7 mouse cellular contexts compared by ENCODE assay signal in the genomic region with DNA sequence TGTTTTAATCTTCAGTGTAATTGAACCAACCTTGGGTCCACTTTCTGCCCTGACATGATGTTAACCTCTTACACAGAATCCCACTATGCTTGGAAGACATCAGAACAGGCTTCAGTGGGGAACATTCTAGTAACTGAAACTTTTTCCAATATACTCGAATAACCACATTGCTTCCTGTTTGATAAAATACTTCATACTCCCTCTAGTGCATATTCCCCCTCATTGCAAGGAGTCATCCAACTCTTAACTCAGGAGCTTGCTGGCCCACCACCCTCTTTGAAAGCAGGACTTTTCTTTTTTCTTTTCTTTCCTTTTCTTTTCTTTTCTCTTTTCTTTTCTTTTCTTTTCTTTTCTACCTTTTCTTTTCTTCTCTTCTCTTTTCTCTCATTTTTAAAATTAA.
A peak's percentile ranks its signal among the peaks of the same experiment; 100 is the strongest.
DNase-seq lines count a peak whose midpoint lies in the region; ATAC-seq and TF ChIP-seq lines count a peak whose summit lies in the region.

No protein-coding gene starts in this region.

- H3K4me2 ChIP-seq in intestine, postnatal 0 days (replicated peaks; ENCODE audit: low read depth): no peak overlapping the region
- H3K4me2 ChIP-seq in intestine, embryonic 15.5 days (replicated peaks): no peak overlapping the region
- H3K4me2 ChIP-seq in neural tube, embryonic 14.5 days (ENCODE audit: low read depth, low read length): no peak overlapping the region

- WGBS in intestine, postnatal 0 days: 21% methylated on average over 1 of the region's 1 CpGs
- WGBS in intestine, embryonic 15.5 days: 18% methylated on average over 1 of the region's 1 CpGs
- 50% methylated on average over 1 of the region's 1 CpGs for WGBS in neural tube, embryonic 14.5 days
- WGBS in cerebellum, adult 2 months: 13% methylated on average over 1 of the region's 1 CpGs

- no peaks in the 10 kb centered on the region for H3K9me3 ChIP-seq in intestine, postnatal 0 days (ENCODE audit: control insufficient read depth)
- H3K9me3 ChIP-seq in intestine, embryonic 15.5 days: no peaks in the 10 kb centered on the region
- no peaks in the 10 kb centered on the region for H3K9me3 ChIP-seq in neural tube, embryonic 14.5 days (ENCODE audit: control insufficient read depth, low read length)

- H3K9ac ChIP-seq in intestine, postnatal 0 days (ENCODE audit: low read depth, low read length): no peak overlapping the region
- no peak overlapping the region for H3K9ac ChIP-seq in intestine, embryonic 15.5 days
- no peak overlapping the region for H3K9ac ChIP-seq in neural tube, embryonic 14.5 days (replicated peaks; ENCODE audit: low read depth, low read length)

- no peaks in the 10 kb centered on the region for H3K27me3 ChIP-seq in intestine, postnatal 0 days (replicated peaks; ENCODE audit: control insufficient read depth, insufficient read depth, low read length)
- H3K27me3 ChIP-seq in intestine, embryonic 15.5 days (replicated peaks): no peaks in the 10 kb centered on the region
- H3K27me3 ChIP-seq in neural tube, embryonic 14.5 days (ENCODE audit: control insufficient read depth, insufficient read depth, low read length): no peaks in the 10 kb centered on the region
- no peaks in the 10 kb centered on the region for H3K27me3 ChIP-seq in cerebellum, adult 2 months (ENCODE audit: control insufficient read depth, insufficient read depth, low read length)

- peak; percentile 58 for TF ChIP-seq CTCF in intestine, postnatal 0 days (IDR thresholded peaks at IDR 0.05; ENCODE audit: low read depth)
- no peak; the same call in 1 of the 2 replicates for TF ChIP-seq CTCF in cerebellum, adult 2 months (IDR thresholded peaks at IDR 0.05; ENCODE audit: borderline replicate concordance, insufficient read depth, low read depth, low read length)

- no peaks in the 10 kb centered on the region for H3K4me1 ChIP-seq in intestine, postnatal 0 days (replicated peaks; ENCODE audit: control insufficient read depth, insufficient read depth, low read length)
- H3K4me1 ChIP-seq in intestine, embryonic 15.5 days (replicated peaks): no peaks in the 10 kb centered on the region
- no peaks in the 10 kb centered on the region for H3K4me1 ChIP-seq in neural tube, embryonic 14.5 days (ENCODE audit: control insufficient read depth, insufficient read depth, low read length)
- no peaks in the 10 kb centered on the region for H3K4me1 ChIP-seq in cerebellum, adult 2 months (ENCODE audit: control insufficient read depth, insufficient read depth, low read length)

- DNase-seq in neural tube, embryonic 10.5 days (ENCODE audit: extremely low spot score, low spot score): no peak
- peak; percentile 55 for DNase-seq in embryo, embryonic 11 days
- DNase-seq in cerebellum, adult 2 months: no peak

- ATAC-seq in intestine, postnatal 0 days: no peak
- no peak for ATAC-seq in intestine, embryonic 15.5 days
- peak; percentile 56; the same call in 1 of the 2 replicates for ATAC-seq in neural tube, embryonic 14.5 days (ENCODE audit: low read depth)
- ATAC-seq in monocyte, adult 5-6 weeks (replicated peaks; ENCODE audit: insufficient number of reproducible peaks, low FRiP score, low TSS enrichment, poor library complexity, severe bottlenecking): no peak

- no peaks in the 10 kb centered on the region for H3K36me3 ChIP-seq in intestine, postnatal 0 days (ENCODE audit: control insufficient read depth, insufficient read depth)
- no peaks in the 10 kb centered on the region for H3K36me3 ChIP-seq in intestine, embryonic 15.5 days
- no peaks in the 10 kb centered on the region for H3K36me3 ChIP-seq in neural tube, embryonic 14.5 days (ENCODE audit: control insufficient read depth, insufficient read depth, low read length)

- H3K4me3 ChIP-seq in intestine, postnatal 0 days (ENCODE audit: low read depth, low read length): no peak overlapping the region
- no peak overlapping the region for H3K4me3 ChIP-seq in intestine, embryonic 15.5 days (replicated peaks)
- no peak overlapping the region for H3K4me3 ChIP-seq in neural tube, embryonic 14.5 days (ENCODE audit: low read depth, low read length)
- H3K4me3 ChIP-seq in cerebellum, adult 2 months (replicated peaks; ENCODE audit: insufficient read depth, low read depth, low read length): no peak overlapping the region

- no peak for TF ChIP-seq POLR2A in cerebellum, adult 2 months (IDR thresholded peaks at IDR 0.05; ENCODE audit: borderline replicate concordance, insufficient read depth, low read length)

- H3K27ac ChIP-seq in intestine, postnatal 0 days (ENCODE audit: low read depth, low read length): no peak overlapping the region
- no peak overlapping the region for H3K27ac ChIP-seq in intestine, embryonic 15.5 days
- no peak overlapping the region for H3K27ac ChIP-seq in neural tube, embryonic 14.5 days (ENCODE audit: low read depth, low read length)
- H3K27ac ChIP-seq in cerebellum, adult 2 months (ENCODE audit: insufficient read depth, low read length): no peak overlapping the region
